Mouse (Mus musculus) left cerebral cortex, postnatal 14 days (tissue): ENCODE data around the gene Mob1b. TPM values are rescaled to one million over a fixed set of nuclear protein-coding genes. Genes with fewer than 3 reads are reported as not detected.

Source experiments
- total RNA-seq, 2 experiments: library from RNA; stranded (reverse); gene quantifications; 2 replicates each; pipeline ENCODE4 v1.2.3; 2021

The Mob1b gene
- total RNA-seq, 2 experiments from 2014 or later: 30.8 to 32.8 TPM

Other genes starting within 250 kb of the Mob1b start
- gene Enam, start 232.9 kb upstream of the Mob1b start, total RNA-seq: not detected
- under 1 TPM; 0.20 to 0.34 TPM for gene Jchain, start 193.0 kb upstream of the Mob1b start, total RNA-seq
- gene Utp3, start 166.4 kb upstream of the Mob1b start, total RNA-seq: 10 to 100 TPM; 24.8 to 25.6 TPM
- gene Rufy3, start 155.8 kb upstream of the Mob1b start, total RNA-seq: 100 to 1,000 TPM; 190 to 191 TPM
- gene Grsf1, start 44.7 kb upstream of the Mob1b start, total RNA-seq: 100 to 1,000 TPM in 1 of 2 experiments, 10 to 100 TPM in 1; 94.5 to 106 TPM
- gene Dck, start 44.1 kb downstream of the Mob1b start, total RNA-seq: 10 to 100 TPM; 18.2 to 19.2 TPM
- gene Slc4a4, start 166.0 kb downstream of the Mob1b start, total RNA-seq: 100 to 1,000 TPM; 110 to 122 TPM